Mouse (Mus musculus): ENCODE measurements around the gene Msantd4.
A peak's percentile ranks its signal among the peaks of the same experiment; 100 is the strongest.
"Not testable (repeated sequence)": the region's sequence is repeated elsewhere in the genome, so short reads cannot be mapped to it uniquely, and the experiment has no call there.

Msantd4 gene

DNA sequence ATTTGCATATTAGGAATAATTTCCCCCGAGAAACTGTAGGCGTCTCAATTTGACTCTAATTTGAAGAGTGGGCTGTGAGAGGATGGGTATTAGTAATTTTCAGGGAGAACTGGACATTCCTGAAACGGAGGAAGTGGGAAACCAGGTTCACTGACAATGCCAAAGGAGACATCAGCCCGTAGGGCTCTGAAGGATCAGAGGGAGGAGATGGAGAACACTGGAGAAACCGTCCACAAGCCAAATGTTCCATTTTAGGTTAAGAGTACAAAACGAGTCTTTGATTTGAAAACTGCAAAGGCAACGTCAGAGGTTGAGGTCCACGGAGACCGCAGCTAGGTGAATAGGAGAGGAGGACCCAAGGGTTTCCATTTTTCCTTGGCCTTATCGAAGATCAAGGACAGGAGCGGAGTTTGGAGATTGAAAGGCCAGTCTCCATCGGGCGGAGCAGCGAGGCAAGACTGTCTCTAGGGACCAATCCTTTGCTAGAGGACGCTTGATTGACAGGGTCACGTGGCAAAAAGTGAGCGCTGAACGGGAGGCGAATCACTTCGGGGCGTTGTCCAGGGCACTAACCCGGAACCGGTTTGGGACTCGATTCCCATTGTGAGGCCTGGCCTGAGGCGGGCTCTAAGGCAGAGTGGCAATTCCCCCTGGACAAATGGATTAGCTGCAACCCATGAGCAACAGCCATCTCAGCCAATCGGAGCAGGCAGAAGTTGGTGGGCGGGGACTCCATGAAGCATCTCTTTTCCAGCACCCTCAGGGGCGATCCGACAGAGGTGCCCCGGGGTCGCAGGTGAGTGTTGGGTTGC is at the start of gene Msantd4:
TSS of gene Msantd4 (plus strand) at position 735 of the 812 bp plus-strand sequence.
- peak; percentile 100 for DNase-seq (ENCODE audit: low read depth, low spot score)

DNA sequence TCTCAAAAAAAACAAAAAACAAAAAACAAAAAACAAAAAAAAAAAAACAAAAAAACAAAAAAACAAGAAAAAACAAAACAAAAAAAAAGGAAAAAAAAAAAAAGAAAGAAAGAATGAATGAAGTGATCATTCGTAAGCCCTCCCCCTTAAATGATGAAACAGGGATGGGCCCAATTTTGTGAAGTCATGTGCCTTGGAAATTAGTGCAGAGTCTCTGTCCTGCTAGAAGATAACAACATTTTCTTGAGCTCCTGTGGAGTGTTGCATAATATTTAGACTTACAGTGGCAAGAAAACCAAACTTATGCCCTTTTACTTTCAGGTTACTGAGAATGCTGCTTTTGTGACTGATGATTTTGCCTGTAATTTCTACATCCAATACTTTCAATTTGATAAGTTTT is 23.2 kb upstream of the Msantd4 start:
- DNase-seq (ENCODE audit: low read depth, low spot score): no peak

DNA sequence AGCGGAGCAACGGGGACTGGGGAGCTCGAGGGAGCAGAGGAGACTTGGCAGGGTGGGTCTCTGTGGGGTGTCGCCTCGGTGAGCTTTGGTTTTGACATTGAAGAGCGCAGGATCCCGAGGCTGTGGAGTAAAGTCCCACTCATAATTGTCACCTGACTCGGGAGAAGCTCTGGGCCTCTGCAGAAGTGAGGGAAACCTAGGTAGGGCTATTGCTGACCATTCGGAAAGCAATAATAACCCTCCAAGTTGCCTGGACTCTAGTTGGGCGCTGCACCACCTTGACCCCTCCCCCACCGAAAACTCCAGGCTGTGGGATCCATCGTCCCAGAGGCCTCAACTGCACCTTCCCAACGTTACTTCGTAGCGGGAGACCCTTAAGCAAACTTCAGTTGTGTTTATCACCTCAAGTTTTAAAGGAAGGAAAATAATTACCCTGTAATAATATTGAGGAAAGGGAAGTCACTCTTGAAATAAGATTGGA is 318 bp downstream of the Msantd4 start:
- DNase-seq (ENCODE audit: low read depth, low spot score): no peak

DNA sequence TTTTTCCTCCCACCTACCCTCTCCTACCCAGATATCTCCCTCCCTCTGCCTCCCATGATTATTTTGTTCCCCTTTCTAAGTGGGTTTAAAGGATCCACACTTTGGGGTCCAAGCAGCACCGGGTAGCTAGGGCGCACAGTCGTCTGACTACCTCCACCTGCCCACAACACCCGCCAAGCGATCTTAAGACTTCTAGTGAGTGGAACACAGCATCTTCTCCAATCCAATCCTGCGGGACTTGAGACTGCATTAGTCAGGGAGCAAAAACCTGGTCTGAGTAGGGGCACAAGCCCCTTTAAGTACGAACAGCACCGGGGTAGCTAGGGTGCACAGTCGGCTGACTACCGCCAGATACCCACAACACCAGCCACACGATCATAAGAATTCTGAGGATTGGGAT is 24.4 kb downstream of the Msantd4 start:
- DNase-seq (ENCODE audit: low read depth, low spot score): not testable (repeated sequence)

Data from brain, adult 2 months (tissue).